Mouse (Mus musculus) layer of hippocampus, adult 8-10 months (tissue): ENCODE measurements around the gene Hcn1. TPM values are rescaled to one million over a fixed set of nuclear protein-coding genes. Genes with fewer than 3 reads are reported as not detected.

ENCODE experiments used
- DNase-seq, 2 experiments: peaks; one replicate each; pipeline ENCODE4 v3.0.0; 2022; ENCODE audit warnings: low spot score in 2 of 2
- total RNA-seq, 4 experiments: library from RNA; stranded (reverse); gene quantifications; 2 replicates each; pipeline ENCODE4 v1.2.4; 2022

The Hcn1 gene
- total RNA-seq, 4 experiments from 2014 or later: 37.4 to 46.8 (median 41.7) TPM

- DNase-seq: no peak
Measured at GRCm38 (mm10) chr13:117851954-117852710, 250.0 kb downstream of the Hcn1 start.

- no peak for DNase-seq
Measured at GRCm38 (mm10) chr13:117852711-117853051, 250.6 kb downstream of the Hcn1 start.

- DNase-seq: no peak
Measured at GRCm38 (mm10) chr13:117858416-117858815, 256.3 kb downstream of the Hcn1 start.

- DNase-seq: no peak
Measured at GRCm38 (mm10) chr13:117877787-117878186, 275.7 kb downstream of the Hcn1 start.

- no peak for DNase-seq
Measured at GRCm38 (mm10) chr13:117880471-117881225, 278.5 kb downstream of the Hcn1 start.

- no peak for DNase-seq
Measured at GRCm38 (mm10) chr13:117892076-117892475, 290.0 kb downstream of the Hcn1 start.

- no peak for DNase-seq
Measured at GRCm38 (mm10) chr13:117898052-117898451, 295.9 kb downstream of the Hcn1 start.

- DNase-seq: no peak
Measured at GRCm38 (mm10) chr13:117907801-117908200, 305.7 kb downstream of the Hcn1 start.

- DNase-seq: no peak
Measured at GRCm38 (mm10) chr13:117929734-117930133, 327.6 kb downstream of the Hcn1 start.

- DNase-seq: no peak
Measured at GRCm38 (mm10) chr13:117931746-117932145, 329.6 kb downstream of the Hcn1 start.

GRCm38 (mm10) chr13:117938761-117939160 lies 336.6 kb downstream of the Hcn1 start:
- DNase-seq: no peak

GRCm38 (mm10) chr13:117940536-117941280 lies 338.6 kb downstream of the Hcn1 start:
- no peak for DNase-seq

- DNase-seq: no peak
Measured at GRCm38 (mm10) chr13:117946843-117947242, 344.7 kb downstream of the Hcn1 start.

- no peak for DNase-seq
Measured at GRCm38 (mm10) chr13:117947704-117948376, 345.7 kb downstream of the Hcn1 start.

- no peak for DNase-seq
Measured at GRCm38 (mm10) chr13:117958496-117959421, 356.6 kb downstream of the Hcn1 start.

- no peak for DNase-seq
Measured at GRCm38 (mm10) chr13:117964620-117965019, 362.5 kb downstream of the Hcn1 start.

- DNase-seq: no peak
Measured at GRCm38 (mm10) chr13:117975382-117975781, 373.3 kb downstream of the Hcn1 start.

- no peak for DNase-seq
Measured at GRCm38 (mm10) chr13:117975823-117976222, 373.7 kb downstream of the Hcn1 start.

- no peak for DNase-seq
Measured at GRCm38 (mm10) chr13:117984339-117984738, 382.2 kb downstream of the Hcn1 start.

GRCm38 (mm10) chr13:117999767-118000488 lies 397.8 kb downstream of the Hcn1 start:
- DNase-seq: no peak
